Mouse (Mus musculus) gastrocnemius, postnatal 25 days (tissue): ENCODE measurements at regions not wholly inside any gene's neighbourhood (a gene's known extent, or its start where the extent isn't known, plus 50 kb on each side); places are given as distances from the start of the nearest gene placed in this dataset.

Experiments used
- DNase-seq: peaks from one replicate; pipeline ENCODE4 v3.0.0; 2022

DNA sequence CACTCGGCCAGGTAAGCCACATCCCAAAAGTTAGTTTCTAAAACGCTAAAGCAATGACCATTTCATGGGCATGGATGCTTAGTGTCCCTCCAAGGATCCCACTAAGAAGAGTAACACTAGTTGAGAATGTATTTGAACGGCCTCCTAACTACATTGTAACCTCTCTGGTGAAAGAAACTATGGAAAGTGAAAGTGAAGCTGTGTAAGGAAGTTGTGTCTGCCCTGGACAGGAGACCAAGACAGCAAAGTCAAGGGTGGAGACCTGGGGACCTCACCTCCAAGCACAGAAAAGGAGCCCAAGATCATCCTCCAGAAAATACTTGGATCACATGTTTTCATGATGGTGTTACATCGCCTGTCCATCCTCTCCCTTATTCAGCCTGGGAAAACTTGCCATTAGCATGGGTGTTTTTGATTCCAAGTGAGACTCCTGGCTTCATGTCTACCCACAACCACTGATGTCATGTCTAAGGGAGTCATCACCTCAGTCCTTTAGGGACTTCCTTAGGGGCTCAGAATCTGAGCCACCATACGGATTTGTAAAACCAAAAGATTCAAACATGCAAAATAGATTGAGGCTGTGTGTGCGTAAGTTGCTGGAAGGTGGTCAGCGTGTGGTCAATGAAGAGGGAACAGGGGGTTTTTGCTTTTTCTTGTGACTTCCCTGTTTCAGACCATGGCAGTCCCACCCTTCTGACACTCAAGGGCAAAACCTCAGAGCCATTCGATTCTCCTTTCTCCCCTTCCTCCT is 62.4 kb upstream of the 1700016C15Rik start:
- no peak for DNase-seq

DNA sequence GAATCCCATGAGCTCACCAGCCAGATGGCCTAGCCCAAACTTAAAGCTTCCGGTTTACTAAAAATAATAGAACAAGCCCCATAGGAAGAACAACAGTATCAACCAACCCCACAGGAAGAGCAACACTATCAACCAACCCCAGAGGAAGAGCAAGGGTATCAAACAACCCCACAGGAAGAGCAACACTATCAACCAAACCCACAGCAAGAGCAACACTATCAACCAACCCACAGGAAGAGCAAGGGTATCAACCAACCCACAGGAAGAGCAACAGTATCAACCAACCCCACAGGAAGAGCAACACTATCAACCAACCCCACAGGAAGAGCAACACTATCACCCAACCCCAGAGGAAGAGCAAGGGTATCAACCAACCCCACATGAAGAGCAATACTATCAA is 59.0 kb upstream of the 1700016C15Rik start:
- no peak for DNase-seq

DNA sequence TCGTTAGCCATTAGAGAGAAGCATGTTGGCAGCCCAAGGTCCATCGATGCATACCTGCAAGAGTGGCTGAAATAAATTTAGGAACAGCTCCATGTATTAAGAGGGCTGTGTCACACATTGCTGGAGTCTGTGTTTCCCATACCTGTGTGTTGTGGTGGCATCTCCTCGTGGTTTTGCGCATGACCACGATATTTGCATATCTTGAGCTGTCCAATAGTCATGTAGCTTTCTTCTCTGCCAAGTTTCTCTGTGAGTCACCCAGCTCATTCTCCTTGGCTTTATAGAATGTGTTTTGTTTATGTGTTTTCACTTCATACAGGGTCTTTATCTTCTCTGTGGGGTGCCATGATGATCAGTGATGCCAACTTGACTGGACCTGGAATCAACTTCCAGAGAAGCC is 53.0 kb upstream of the 1700016C15Rik start:
- DNase-seq = no peak

DNA sequence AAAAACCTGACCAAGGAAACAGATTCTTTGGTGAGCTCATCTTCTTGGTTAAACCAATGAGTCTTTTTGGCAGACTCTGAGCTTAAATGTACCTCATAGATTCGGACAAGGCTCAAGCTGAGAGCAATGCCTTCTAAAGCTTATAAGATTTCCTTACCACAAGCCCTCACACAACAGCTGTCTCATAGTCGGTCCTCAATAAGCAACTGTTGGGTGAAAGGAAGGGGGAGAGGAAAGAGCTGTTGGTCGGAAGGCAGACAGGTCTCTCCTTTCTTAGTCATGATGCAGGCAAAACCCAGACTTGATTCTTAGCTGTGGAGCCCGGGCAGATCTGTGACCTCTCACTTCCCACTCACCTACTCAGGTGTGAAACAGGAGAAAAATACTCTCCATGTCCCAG is 50.8 kb upstream of the 1700016C15Rik start:
- DNase-seq = no peak
